Mouse (Mus musculus): ENCODE measurements around the gene Erlec1. TPM values are rescaled to one million over a fixed set of nuclear protein-coding genes. Genes with fewer than 3 reads are reported as not detected.
A peak's percentile ranks its signal among the peaks of the same experiment; 100 is the strongest.

The Erlec1 gene
- polyA plus RNA-seq (2015; fragmentation: Nextera tagmentation; extraction: Ambion mirVana), result 10.6 and 10.7 TPM in 2 replicates

- WGBS, result under 1% methylated on average over 40 of the region's 40 CpGs
- H3K36me3 ChIP-seq, result peaks cover 42% of the 10 kb centered on the region
- H3K27me3 ChIP-seq (replicated peaks), result no peaks in the 10 kb centered on the region
- peak within 1 kb of the TSS; percentile 84 for H3K4me2 ChIP-seq
- ATAC-seq (ENCODE audit: extremely low read depth, insufficient number of reproducible peaks, low FRiP score, low TSS enrichment), result peak; percentile 91
- peaks cover 8% of the 10 kb centered on the region for H3K9me3 ChIP-seq
- H3K27ac ChIP-seq (replicated peaks), result peak within 1 kb of the TSS; percentile 89
- H3K4me3 ChIP-seq, result peak within 1 kb of the TSS; percentile 70
- H3K4me1 ChIP-seq, result peaks cover 14% of the 10 kb centered on the region
- peak within 1 kb of the TSS; percentile 95 for H3K9ac ChIP-seq
Observed at GRCm38 (mm10) chr11:30954279-30954725, at the start of gene Erlec1. Erlec1 (minus strand) TSS chr11:30954335.

GRCm38 (mm10) chr11:31001169-31001908 lies 47.2 kb upstream of the Erlec1 start:
- Histone ChIP-seq H3K36me3 (peaks cover 9% of the 10 kb centered on the region; the same call in 1 of the 2 replicates), H3K9me3 (no peaks in the 10 kb centered on the region), H3K27me3 (replicated peaks) (no peaks in the 10 kb centered on the region), H3K4me2 (no peak overlapping the region), H3K4me1 (no peaks in the 10 kb centered on the region), H3K9ac (no peak overlapping the region), H3K4me3 (no peak overlapping the region), H3K27ac (replicated peaks) (no peak overlapping the region)
- WGBS, result 78% methylated on average over 4 of the region's 4 CpGs
- ATAC-seq (ENCODE audit: extremely low read depth, insufficient number of reproducible peaks, low FRiP score, low TSS enrichment), result no peak

GRCm38 (mm10) chr11:31000028-31000427 lies 45.9 kb upstream of the Erlec1 start:
- H3K9me3 ChIP-seq, result no peaks in the 10 kb centered on the region
- H3K4me2 ChIP-seq, result no peak overlapping the region
- no peak overlapping the region for H3K9ac ChIP-seq
- no peak overlapping the region for H3K27ac ChIP-seq (replicated peaks)
- no peak for ATAC-seq (ENCODE audit: extremely low read depth, insufficient number of reproducible peaks, low FRiP score, low TSS enrichment)
- no peak overlapping the region for H3K4me3 ChIP-seq
- no peaks in the 10 kb centered on the region for H3K4me1 ChIP-seq
- 70% methylated on average over 2 of the region's 2 CpGs for WGBS
- no peaks in the 10 kb centered on the region for H3K27me3 ChIP-seq (replicated peaks)
- H3K36me3 ChIP-seq, result peaks cover 3% of the 10 kb centered on the region; the same call in 1 of the 2 replicates

- no peak overlapping the region for H3K4me3 ChIP-seq
- no peak overlapping the region for H3K4me2 ChIP-seq
- H3K27me3 ChIP-seq (replicated peaks), result no peaks in the 10 kb centered on the region
- no peak overlapping the region for H3K9ac ChIP-seq
- peaks cover 3% of the 10 kb centered on the region; the same call in 1 of the 2 replicates for H3K36me3 ChIP-seq
- no peak overlapping the region for H3K27ac ChIP-seq (replicated peaks)
- WGBS, result 65% methylated on average over 2 of the region's 2 CpGs
- H3K9me3 ChIP-seq, result no peaks in the 10 kb centered on the region
- ATAC-seq (ENCODE audit: extremely low read depth, insufficient number of reproducible peaks, low FRiP score, low TSS enrichment), result no peak
- no peaks in the 10 kb centered on the region for H3K4me1 ChIP-seq
Observed at GRCm38 (mm10) chr11:30998704-30999103, 44.6 kb upstream of the Erlec1 start.

- no peaks in the 10 kb centered on the region for H3K27me3 ChIP-seq (replicated peaks)
- H3K36me3 ChIP-seq, result peaks cover 3% of the 10 kb centered on the region; the same call in 1 of the 2 replicates
- no peak overlapping the region for H3K9ac ChIP-seq
- 75% methylated on average over 5 of the region's 5 CpGs for WGBS
- no peak overlapping the region for H3K27ac ChIP-seq (replicated peaks)
- no peaks in the 10 kb centered on the region for H3K9me3 ChIP-seq
- H3K4me2 ChIP-seq, result no peak overlapping the region
- no peak overlapping the region for H3K4me3 ChIP-seq
- H3K4me1 ChIP-seq, result no peaks in the 10 kb centered on the region
- no peak for ATAC-seq (ENCODE audit: extremely low read depth, insufficient number of reproducible peaks, low FRiP score, low TSS enrichment)
Observed at GRCm38 (mm10) chr11:30998199-30998598, 44.1 kb upstream of the Erlec1 start.

GRCm38 (mm10) chr11:30996670-30997069 lies 42.5 kb upstream of the Erlec1 start:
- 81% methylated on average over 3 of the region's 3 CpGs for WGBS
- H3K36me3 ChIP-seq, result peaks cover 3% of the 10 kb centered on the region; the same call in 1 of the 2 replicates
- H3K27me3 ChIP-seq (replicated peaks), result no peaks in the 10 kb centered on the region
- H3K27ac ChIP-seq (replicated peaks), result no peak overlapping the region
- H3K4me1 ChIP-seq, result no peaks in the 10 kb centered on the region
- no peak overlapping the region for H3K4me3 ChIP-seq
- ATAC-seq (ENCODE audit: extremely low read depth, insufficient number of reproducible peaks, low FRiP score, low TSS enrichment), result peak; percentile 83
- no peak overlapping the region for H3K4me2 ChIP-seq
- H3K9ac ChIP-seq, result no peak overlapping the region
- H3K9me3 ChIP-seq, result no peaks in the 10 kb centered on the region

- Histone ChIP-seq H3K9ac (peak overlapping the region; percentile 92), H3K4me3 (peak overlapping the region; percentile 75), H3K27ac (replicated peaks) (peak overlapping the region; percentile 84), H3K9me3 (no peaks in the 10 kb centered on the region), H3K27me3 (replicated peaks) (no peaks in the 10 kb centered on the region), H3K36me3 (0 out of 2 replicates have a peak, but pooled peaks cover 2% of the 10 kb centered on the region), H3K4me1 (peaks cover 16% of the 10 kb centered on the region), H3K4me2 (peak overlapping the region; percentile 84)
- 2% methylated on average over 2 of the region's 2 CpGs for WGBS
- 0 out of 2 replicates have a peak, but pooled peaks have one; percentile 39 for ATAC-seq (ENCODE audit: extremely low read depth, insufficient number of reproducible peaks, low FRiP score, low TSS enrichment)
Observed at GRCm38 (mm10) chr11:30986625-30987017, 32.5 kb upstream of the Erlec1 start.

- whole genome bisulfite sequencing, result under 1% methylated on average over 22 of the region's 22 CpGs
- Histone ChIP-seq H3K27ac (replicated peaks) (peak within 1 kb of the TSS; percentile 84), H3K9ac (peak within 1 kb of the TSS; percentile 92), H3K4me1 (peaks cover 16% of the 10 kb centered on the region), H3K36me3 (0 out of 2 replicates have a peak, but pooled peaks cover 2% of the 10 kb centered on the region), H3K4me3 (peak within 1 kb of the TSS; percentile 75), H3K4me2 (peak within 1 kb of the TSS; percentile 84), H3K9me3 (no peaks in the 10 kb centered on the region), H3K27me3 (replicated peaks) (no peaks in the 10 kb centered on the region)
- ATAC-seq (ENCODE audit: extremely low read depth, insufficient number of reproducible peaks, low FRiP score, low TSS enrichment), result peak; percentile 93
Observed at GRCm38 (mm10) chr11:30985877-30986624, 31.9 kb upstream of the Erlec1 start, which contains the start of gene Chac2. Chac2 (minus strand) TSS chr11:30986350.

- ATAC-seq (ENCODE audit: extremely low read depth, insufficient number of reproducible peaks, low FRiP score, low TSS enrichment), result no peak
Observed at GRCm38 (mm10) chr11:30985237-30985636, 31.1 kb upstream of the Erlec1 start.

GRCm38 (mm10) chr11:30953469-30954154 lies 523 bp downstream of the Erlec1 start:
- Histone ChIP-seq H3K27ac (replicated peaks) (peak overlapping the region; percentile 89), H3K36me3 (peaks cover 48% of the 10 kb centered on the region), H3K4me3 (peak overlapping the region; percentile 70), H3K27me3 (replicated peaks) (no peaks in the 10 kb centered on the region), H3K9ac (peak overlapping the region; percentile 95), H3K4me1 (peaks cover 14% of the 10 kb centered on the region), H3K4me2 (peak overlapping the region; percentile 81), H3K9me3 (peaks cover 6% of the 10 kb centered on the region)
- ATAC-seq (ENCODE audit: extremely low read depth, insufficient number of reproducible peaks, low FRiP score, low TSS enrichment), result peak; percentile 74
- 1% methylated on average over 32 of the region's 32 CpGs for WGBS

More at GRCm38 (mm10) chr11:30985237-30985636, 31.1 kb upstream of the Erlec1 start:
- Histone ChIP-seq H3K36me3 (0 out of 2 replicates have a peak, but pooled peaks cover 2% of the 10 kb centered on the region), H3K9me3 (no peaks in the 10 kb centered on the region), H3K4me1 (peaks cover 16% of the 10 kb centered on the region), H3K4me3 (peak overlapping the region; percentile 75), H3K27ac (replicated peaks) (no peak overlapping the region), H3K9ac (peak overlapping the region; percentile 92), H3K4me2 (peak overlapping the region; percentile 84), H3K27me3 (replicated peaks) (no peaks in the 10 kb centered on the region)
- WGBS, result 43% methylated on average over 2 of the region's 2 CpGs

GRCm38 (mm10) chr11:30952829-30953228 lies 1.3 kb downstream of the Erlec1 start:
- H3K4me1 ChIP-seq, result peaks cover 14% of the 10 kb centered on the region
- H3K4me3 ChIP-seq, result peak overlapping the region; percentile 70
- WGBS, result 61% methylated on average over 5 of the region's 5 CpGs
- H3K27ac ChIP-seq (replicated peaks), result no peak overlapping the region
- peaks cover 48% of the 10 kb centered on the region for H3K36me3 ChIP-seq
- H3K27me3 ChIP-seq (replicated peaks), result no peaks in the 10 kb centered on the region
- H3K4me2 ChIP-seq, result peak overlapping the region; percentile 81
- H3K9ac ChIP-seq, result peak overlapping the region; percentile 95
- peaks cover 5% of the 10 kb centered on the region for H3K9me3 ChIP-seq
- ATAC-seq (ENCODE audit: extremely low read depth, insufficient number of reproducible peaks, low FRiP score, low TSS enrichment), result no peak

All from heart, embryonic 13.5 days (tissue).